Mouse (Mus musculus) small intestine, adult 2 months (tissue): ENCODE results near the gene Snx32.
"Not testable (repeated sequence)": the region's sequence is repeated elsewhere in the genome, so short reads cannot be mapped to it uniquely, and the experiment has no call there.

Experiments used
- CTCF ChIP-seq: fragments of 200-500 bp; IDR thresholded peaks from 2 replicates; pipeline ENCODE4 v1.5.1; 2012; ENCODE audit warnings: low read depth, mild to moderate bottlenecking, control low read depth, inconsistent platforms, low read length, moderate library complexity, mixed read lengths; ENCODE audit not compliant: insufficient replicate concordance, insufficient read length; ENCODE audit errors: extremely low read depth
- POLR2A ChIP-seq: fragments of 200-500 bp; IDR thresholded peaks from 2 replicates; pipeline ENCODE4 v1.6.1; 2012; ENCODE audit warnings: low read depth, mild to moderate bottlenecking, control low read depth, inconsistent platforms, low read length, moderate library complexity

GRCm38 (mm10) chr19:5493301-5493721 lies 17.0 kb downstream of the Snx32 start:
- TF ChIP-seq CTCF, result peak; percentile 23; the same call in 1 of the 2 replicates
- TF ChIP-seq POLR2A, result not testable (repeated sequence)
